Mouse (Mus musculus) stomach, postnatal 0 days (tissue): ENCODE results near the gene Stac2. TPM values are rescaled to one million over a fixed set of nuclear protein-coding genes. Genes with fewer than 3 reads are reported as not detected.

Experiments used
- ATAC-seq: fragments of 200-750 bp; cut with Nextera tagmentation; 2 replicates; pipeline ENCODE4 v1.8.0; 2017; ENCODE audit not compliant: low FRiP score, low TSS enrichment
- DNase-seq: peaks from one replicate; pipeline ENCODE4 v3.0.0-alpha.2; 2016; ENCODE audit warnings: low spot score
- H3K27ac ChIP-seq: fragments of 300-500 bp; sonication (generic); replicated peaks from 2 replicates; pipeline ENCODE4 v1.5.1; 2014; ENCODE audit warnings: mild to moderate bottlenecking, control low read depth
- H3K27me3 ChIP-seq: fragments of 300-500 bp; sonication (generic); 2 replicates; pipeline ENCODE4 v1.6.1; 2014; ENCODE audit warnings: low read length; ENCODE audit not compliant: control insufficient read depth, insufficient read depth
- H3K36me3 ChIP-seq: fragments of 300-500 bp; sonication (generic); 2 replicates; pipeline ENCODE4 v1.6.1; 2014; ENCODE audit warnings: low read length, mixed read lengths; ENCODE audit not compliant: control insufficient read depth, insufficient read depth
- H3K4me1 ChIP-seq: fragments of 300-500 bp; sonication (generic); replicated peaks from 2 replicates; pipeline ENCODE4 v1.6.1; 2014; ENCODE audit warnings: antibody characterized with exemption; ENCODE audit not compliant: control insufficient read depth, insufficient read depth
- H3K4me2 ChIP-seq: fragments of 300-500 bp; sonication (generic); replicated peaks from 2 replicates; pipeline ENCODE4 v1.6.1; 2014; ENCODE audit warnings: low read depth, mild to moderate bottlenecking, control low read depth, moderate library complexity
- H3K4me3 ChIP-seq: fragments of 300-500 bp; sonication (generic); 2 replicates; pipeline ENCODE4 v1.5.1; 2014; ENCODE audit warnings: low read depth, low read length, control low read depth
- H3K9ac ChIP-seq: fragments of 300-500 bp; sonication (generic); 2 replicates; pipeline ENCODE4 v1.6.1; 2014; ENCODE audit warnings: mild to moderate bottlenecking, low read length, control low read depth, mixed read lengths
- H3K9me3 ChIP-seq: fragments of 300-500 bp; sonication (generic); 2 replicates; pipeline ENCODE4 v1.6.1; 2016; ENCODE audit warnings: low read length; ENCODE audit not compliant: control insufficient read depth
- CTCF ChIP-seq: IDR thresholded peaks from 2 replicates; pipeline ENCODE4 v1.5.1; 2016; ENCODE audit warnings: antibody characterized with exemption, low read depth, mild to moderate bottlenecking, moderate library complexity
- EP300 ChIP-seq: optimal IDR thresholded peaks from 2 replicates; pipeline ENCODE3; 2016; ENCODE audit warnings: antibody characterized with exemption
- WGBS: fragments of 180-500 bp; shearing (Covaris S2); extraction: QIAGEN DNeasy Blood & Tissue Kit; methylation state at CpG from one replicate; pipeline ENCODE4 v1.1.7; 2014; 5-methylcytosine and 5-hydroxymethylcytosine counted together
- polyA plus RNA-seq: library from polyadenylated mRNA; unstranded; fragments of >200 nt; fragmentation: Nextera tagmentation; extraction: Ambion mirVana; gene quantifications from 2 replicates; pipeline ENCODE4 v1.2.1, GENCODE M21; 2015

Stac2 gene
- polyA plus RNA-seq: 0.05 and 0.08 TPM in 2 replicates

DNA sequence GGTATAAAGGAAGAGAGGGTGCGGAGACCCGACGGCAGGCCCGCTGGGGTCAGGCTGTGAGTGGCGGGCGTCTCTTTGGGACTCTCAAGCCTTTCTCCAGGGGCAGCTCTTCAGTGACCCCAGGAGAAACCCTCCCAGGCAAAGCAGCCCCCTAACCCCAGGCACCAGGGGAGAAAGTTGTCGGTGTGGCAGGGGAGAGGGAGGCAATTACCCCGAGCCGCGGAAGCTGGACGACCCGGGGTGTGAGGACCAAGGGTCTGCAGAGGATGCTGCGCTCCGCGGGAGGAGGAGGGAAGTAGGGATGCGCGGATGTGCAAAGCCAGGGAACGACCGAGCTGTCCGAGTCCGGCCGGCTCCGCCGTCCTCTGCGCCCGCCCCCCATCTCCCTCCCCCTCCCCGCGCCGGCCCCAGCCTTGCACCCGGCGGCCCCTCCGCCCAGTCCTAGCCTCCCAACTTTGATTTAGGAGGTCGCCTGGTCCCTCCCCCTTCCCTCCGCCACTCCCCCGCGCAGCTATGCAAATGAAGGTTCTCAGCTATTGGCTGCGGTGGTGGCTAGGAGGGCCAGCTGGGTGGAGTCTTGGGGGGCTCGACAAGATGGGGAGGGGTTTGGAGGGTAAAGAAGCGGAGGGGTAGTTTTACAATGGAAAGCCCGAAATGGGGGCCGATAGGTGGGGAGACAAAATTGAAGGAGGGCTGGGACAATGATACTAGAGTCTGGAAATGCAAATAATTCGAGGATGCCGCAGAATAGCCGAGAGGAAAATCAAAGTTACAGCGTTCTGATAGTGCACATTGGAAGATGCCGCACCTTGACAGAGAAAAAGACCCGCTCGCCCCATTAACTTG, at the start of gene Stac2:
Gene Stac2, minus strand, starts transcription at position 474 of the 846 bp plus-strand sequence.
- ATAC-seq: peak; percentile 49
- Histone ChIP-seq H3K36me3 (no peaks in the 10 kb centered on the region), H3K4me1 (0 out of 2 replicates have a peak, but pooled peaks cover 2% of the 10 kb centered on the region), H3K4me2 (peak within 1 kb of the TSS; percentile 71), H3K9me3 (no peaks in the 10 kb centered on the region), H3K9ac (peak within 1 kb of the TSS; percentile 41), H3K27me3 (no peaks in the 10 kb centered on the region; the same call in none of the 2 replicates), H3K27ac (no peak within 1 kb of the TSS), H3K4me3 (peak within 1 kb of the TSS; percentile 40)
- WGBS: 4% methylated on average over 27 of the region's 48 CpGs
- TF ChIP-seq EP300 (no peak), CTCF (no peak)
- DNase-seq: peak; percentile 62

DNA sequence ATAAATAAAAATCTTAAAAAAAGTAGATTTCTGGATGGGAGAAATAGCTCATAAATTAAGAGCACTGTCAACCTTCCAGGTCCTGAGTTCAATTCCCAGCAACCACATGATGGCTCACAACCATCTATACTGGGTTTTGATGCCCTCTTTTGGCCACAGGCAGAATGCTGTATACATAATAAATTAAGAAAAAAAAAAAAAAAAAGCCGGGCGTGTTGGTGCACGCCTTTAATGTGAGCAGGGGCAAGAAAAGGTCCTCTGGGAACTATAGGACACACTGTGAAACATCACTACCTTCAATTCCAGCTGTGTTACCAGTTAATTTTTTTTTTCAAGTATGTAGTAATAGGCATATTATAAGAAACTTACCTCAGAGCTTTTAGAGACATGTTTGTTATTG, 48.1 kb upstream of the Stac2 start:
- Histone ChIP-seq H3K27me3 (no peaks in the 10 kb centered on the region), H3K36me3 (peaks cover 20% of the 10 kb centered on the region; the same call in 1 of the 2 replicates), H3K27ac (no peak overlapping the region), H3K4me2 (no peak overlapping the region), H3K4me1 (no peaks in the 10 kb centered on the region), H3K9ac (no peak overlapping the region), H3K4me3 (no peak overlapping the region), H3K9me3 (no peaks in the 10 kb centered on the region)
- 94% methylated on average over 3 of the region's 3 CpGs for WGBS
- TF ChIP-seq CTCF: no peak
- no peak for TF ChIP-seq EP300
- ATAC-seq (no peak), DNase-seq (no peak)

GRCm38 (mm10) chr11:98090583-98090982, 37.3 kb upstream of the Stac2 start:
- TF ChIP-seq EP300 (no peak), CTCF (no peak)
- Histone ChIP-seq H3K4me2 (no peak overlapping the region), H3K27me3 (no peaks in the 10 kb centered on the region), H3K9ac (no peak overlapping the region), H3K4me3 (no peak overlapping the region), H3K36me3 (peaks cover 21% of the 10 kb centered on the region), H3K27ac (0 out of 2 replicates have a peak overlapping the region, but pooled peaks have one; percentile 8), H3K9me3 (no peaks in the 10 kb centered on the region), H3K4me1 (no peaks in the 10 kb centered on the region)
- no peak for ATAC-seq
- no peak for DNase-seq
- 89% methylated on average over 9 of the region's 9 CpGs for WGBS

- WGBS: 35% methylated on average over 7 of the region's 7 CpGs
Observed at GRCm38 (mm10) chr11:98088224-98088623, 35.0 kb upstream of the Stac2 start.

GRCm38 (mm10) chr11:98086574-98086973, 33.3 kb upstream of the Stac2 start:
- no peak for DNase-seq
- 70% methylated on average over 7 of the region's 7 CpGs for WGBS

More at GRCm38 (mm10) chr11:98088224-98088623, 35.0 kb upstream of the Stac2 start:
- no peak for TF ChIP-seq CTCF
- no peak for TF ChIP-seq EP300
- Histone ChIP-seq H3K27me3 (no peaks in the 10 kb centered on the region), H3K4me2 (no peak overlapping the region), H3K4me3 (no peak overlapping the region), H3K9ac (no peak overlapping the region), H3K27ac (no peak overlapping the region), H3K36me3 (peaks cover 20% of the 10 kb centered on the region), H3K4me1 (no peaks in the 10 kb centered on the region), H3K9me3 (no peaks in the 10 kb centered on the region)
- peak; percentile 69 for DNase-seq
- peak; percentile 59 for ATAC-seq

DNA sequence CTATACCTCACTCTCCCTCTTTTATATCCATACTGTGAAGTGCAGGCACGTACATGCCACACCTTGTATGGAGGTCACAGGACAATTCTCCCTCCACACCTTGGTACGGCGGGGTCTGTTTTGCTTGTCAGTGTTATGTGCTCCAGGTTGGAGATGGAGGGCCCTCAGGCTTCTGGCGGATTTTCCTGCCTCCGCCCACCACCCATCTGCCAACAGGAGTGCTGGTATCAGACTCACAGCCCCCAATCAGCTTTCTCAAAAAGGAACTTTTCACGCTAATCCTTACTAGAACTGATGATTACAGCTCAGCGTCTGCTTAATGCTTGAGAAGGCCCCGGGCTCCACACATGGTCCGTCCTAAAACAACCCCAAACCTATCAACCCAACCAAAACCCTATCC, 32.9 kb upstream of the Stac2 start:
- no peaks in the 10 kb centered on the region for H3K9me3 ChIP-seq
- H3K4me1 ChIP-seq: no peaks in the 10 kb centered on the region
- no peak overlapping the region for H3K4me3 ChIP-seq
- no peak overlapping the region for H3K27ac ChIP-seq
- H3K4me2 ChIP-seq: no peak overlapping the region
- H3K27me3 ChIP-seq: no peaks in the 10 kb centered on the region
- peaks cover 11% of the 10 kb centered on the region for H3K36me3 ChIP-seq
- ATAC-seq (no peak), DNase-seq (no peak)
- 93% methylated on average over 9 of the region's 9 CpGs for WGBS
- TF ChIP-seq CTCF: no peak
- TF ChIP-seq EP300: no peak
- no peak overlapping the region for H3K9ac ChIP-seq

More at GRCm38 (mm10) chr11:98086574-98086973, 33.3 kb upstream of the Stac2 start:
- no peak overlapping the region for H3K9ac ChIP-seq
- H3K4me3 ChIP-seq: no peak overlapping the region
- H3K27me3 ChIP-seq: no peaks in the 10 kb centered on the region
- TF ChIP-seq EP300: no peak
- TF ChIP-seq CTCF: peak; percentile 51
- no peak overlapping the region for H3K27ac ChIP-seq
- H3K4me1 ChIP-seq: no peaks in the 10 kb centered on the region
- no peaks in the 10 kb centered on the region for H3K9me3 ChIP-seq
- H3K36me3 ChIP-seq: peaks cover 11% of the 10 kb centered on the region
- H3K4me2 ChIP-seq: no peak overlapping the region
- ATAC-seq: no peak
